Mouse (Mus musculus) stomach, embryonic 14.5 days (tissue): ENCODE measurements around the gene Astn1. TPM values are rescaled to one million over a fixed set of nuclear protein-coding genes. Genes with fewer than 3 reads are reported as not detected.

Experiments
- ATAC-seq: fragments of 200-750 bp; cut with Nextera tagmentation; 2 replicates; pipeline ENCODE4 v1.8.0; 2017; ENCODE audit warnings: low read depth, moderate TSS enrichment; ENCODE audit not compliant: insufficient number of reproducible peaks, insufficient read depth, low FRiP score
- H3K27ac ChIP-seq: fragments of 300-500 bp; sonication (generic); 2 replicates; pipeline ENCODE4 v1.5.1; 2014; ENCODE audit warnings: mild to moderate bottlenecking, low read length, moderate library complexity, mixed read lengths
- H3K27me3 ChIP-seq: fragments of 300-500 bp; sonication (generic); 2 replicates; pipeline ENCODE4 v1.6.1; 2014; ENCODE audit warnings: low read length, control low read depth, mixed read lengths; ENCODE audit not compliant: control insufficient read depth, insufficient read depth
- H3K36me3 ChIP-seq: fragments of 300-500 bp; sonication (generic); 2 replicates; pipeline ENCODE4 v1.6.1; 2014; ENCODE audit warnings: mild to moderate bottlenecking, control low read depth, low read length, moderate library complexity, mixed read lengths; ENCODE audit not compliant: control insufficient read depth, insufficient read depth
- H3K4me1 ChIP-seq: fragments of 300-500 bp; sonication (generic); 2 replicates; pipeline ENCODE4 v1.6.1; 2014; ENCODE audit warnings: low read length, control low read depth, mixed read lengths; ENCODE audit not compliant: control insufficient read depth, insufficient read depth
- H3K4me2 ChIP-seq: fragments of 300-500 bp; sonication (generic); replicated peaks from 2 replicates; pipeline ENCODE4 v1.6.1; 2014; ENCODE audit warnings: low read depth, low read length, control low read depth
- H3K4me3 ChIP-seq: fragments of 300-500 bp; sonication (generic); 2 replicates; pipeline ENCODE4 v1.5.1; 2014; ENCODE audit warnings: low read depth, low read length, control low read depth
- H3K9ac ChIP-seq: fragments of 300-500 bp; sonication (generic); replicated peaks from 2 replicates; pipeline ENCODE4 v1.6.1; 2014; ENCODE audit warnings: low read depth, mild to moderate bottlenecking, control low read depth, low read length, moderate library complexity, mixed read lengths
- H3K9me3 ChIP-seq: fragments of 300-500 bp; sonication (generic); 2 replicates; pipeline ENCODE4 v1.6.1; 2016; ENCODE audit warnings: low read depth, low read length, control low read depth; ENCODE audit not compliant: control insufficient read depth
- WGBS: fragments of 180-500 bp; shearing (Covaris S2); extraction: QIAGEN DNeasy Blood & Tissue Kit; methylation state at CpG from one replicate; pipeline ENCODE4 v1.1.7; 2014; 5-methylcytosine and 5-hydroxymethylcytosine counted together
- polyA plus RNA-seq: library from polyadenylated mRNA; unstranded; fragments of >200 nt; fragmentation: Nextera tagmentation; extraction: Ambion mirVana; gene quantifications from 2 replicates; pipeline ENCODE4 v1.2.1, GENCODE M21; 2014

Astn1 gene
- polyA plus RNA-seq, 1 experiment from 2014 or later, result 4.5 TPM

DNA sequence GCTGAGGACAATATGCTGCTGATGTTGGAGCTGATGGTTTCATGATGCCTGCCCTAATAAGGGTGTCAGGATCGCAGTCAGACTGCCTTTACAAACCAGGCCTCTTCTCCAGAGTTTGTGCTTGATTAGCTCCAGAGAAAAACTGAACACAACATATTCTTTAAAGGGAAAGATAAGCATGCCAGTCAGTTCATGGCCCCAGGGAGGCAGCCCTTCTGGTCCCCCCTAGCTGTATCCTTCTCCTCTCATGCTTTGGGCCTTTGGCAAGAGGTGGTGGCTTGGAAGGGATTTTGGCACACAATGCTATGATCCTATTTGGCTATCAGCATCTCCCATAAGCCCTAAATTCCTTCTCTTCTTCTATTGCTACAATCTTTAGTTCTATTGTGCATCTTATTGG is 128.1 kb downstream of the Astn1 start:
- Histone ChIP-seq H3K36me3 (no peaks in the 10 kb centered on the region), H3K9me3 (no peaks in the 10 kb centered on the region), H3K9ac (no peak overlapping the region), H3K4me1 (no peaks in the 10 kb centered on the region), H3K4me2 (no peak overlapping the region), H3K27ac (no peak overlapping the region), H3K27me3 (no peaks in the 10 kb centered on the region), H3K4me3 (no peak overlapping the region)
- no peak for ATAC-seq
- WGBS, result 70% methylated on average over 1 of the region's 1 CpGs

DNA sequence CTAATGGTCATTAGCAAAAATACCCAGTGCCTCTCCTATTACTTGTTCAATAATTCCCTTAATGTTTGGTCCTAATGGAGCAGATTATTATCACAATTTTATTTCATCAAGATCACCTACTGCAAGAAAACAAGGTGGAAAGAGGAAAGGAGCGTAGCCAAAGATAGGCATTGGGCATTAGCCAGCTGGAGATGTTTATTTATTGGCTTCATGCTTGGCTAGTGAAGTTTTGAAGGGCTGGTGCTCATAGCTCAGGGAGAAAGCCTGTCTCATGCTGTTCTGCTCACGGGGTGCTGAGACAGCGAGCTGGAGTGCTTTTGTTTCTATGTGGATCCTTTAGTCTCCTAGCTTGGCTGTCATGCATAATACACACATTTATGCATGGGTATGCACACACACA is 131.2 kb downstream of the Astn1 start:
- 78% methylated on average over 3 of the region's 3 CpGs for WGBS
- Histone ChIP-seq H3K27me3 (no peaks in the 10 kb centered on the region), H3K9ac (no peak overlapping the region), H3K4me3 (no peak overlapping the region), H3K4me2 (no peak overlapping the region), H3K27ac (no peak overlapping the region), H3K36me3 (no peaks in the 10 kb centered on the region), H3K9me3 (no peaks in the 10 kb centered on the region), H3K4me1 (no peaks in the 10 kb centered on the region)
- ATAC-seq, result no peak

DNA sequence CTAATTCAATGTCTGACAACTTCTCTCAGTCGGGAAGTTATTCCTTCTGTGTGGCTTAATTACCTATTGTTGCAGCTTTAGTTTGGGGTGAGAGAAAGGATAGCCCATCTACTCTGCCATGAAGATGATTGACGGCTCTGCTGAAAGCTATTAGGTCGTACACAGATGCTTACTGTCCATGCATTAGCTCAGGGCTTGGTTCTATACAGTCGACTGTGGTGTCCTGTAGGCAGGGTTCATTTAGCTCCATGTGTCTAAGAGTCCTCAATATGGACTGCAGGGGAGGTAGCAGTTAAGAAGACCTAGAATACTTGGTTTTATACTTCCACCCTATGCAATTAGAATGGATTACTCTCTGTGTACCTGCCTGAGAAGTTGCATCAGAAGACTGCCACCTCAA is 138.1 kb downstream of the Astn1 start:
- 41% methylated on average over 4 of the region's 4 CpGs for WGBS
- H3K9me3 ChIP-seq, result no peaks in the 10 kb centered on the region
- ATAC-seq, result no peak
- no peaks in the 10 kb centered on the region for H3K27me3 ChIP-seq
- H3K4me3 ChIP-seq, result no peak overlapping the region
- no peak overlapping the region for H3K27ac ChIP-seq
- no peak overlapping the region for H3K4me2 ChIP-seq
- no peak overlapping the region for H3K9ac ChIP-seq
- no peaks in the 10 kb centered on the region for H3K4me1 ChIP-seq
- no peaks in the 10 kb centered on the region for H3K36me3 ChIP-seq

DNA sequence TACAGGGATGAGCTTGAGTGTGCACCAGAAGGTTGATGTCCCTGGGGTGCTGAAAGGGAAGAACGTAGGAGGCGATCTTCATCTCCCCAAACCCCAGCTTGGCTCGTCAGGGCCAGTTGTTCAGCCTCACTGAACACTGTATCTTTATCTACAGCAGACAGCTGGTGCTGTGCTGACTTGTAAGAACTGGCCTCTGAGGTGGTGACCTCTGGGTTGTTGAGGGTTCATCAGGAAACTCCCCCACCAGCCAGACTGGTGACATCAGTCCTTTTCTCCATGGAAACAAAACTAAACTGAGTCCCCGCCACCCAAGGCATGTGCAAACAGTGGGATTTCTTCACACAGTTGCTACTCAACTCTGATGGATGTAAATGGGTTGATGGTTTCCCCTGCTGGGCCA is 138.9 kb downstream of the Astn1 start:
- Histone ChIP-seq H3K9ac (no peak overlapping the region), H3K9me3 (no peaks in the 10 kb centered on the region), H3K27me3 (no peaks in the 10 kb centered on the region), H3K4me3 (no peak overlapping the region), H3K4me1 (no peaks in the 10 kb centered on the region), H3K36me3 (no peaks in the 10 kb centered on the region), H3K27ac (no peak overlapping the region), H3K4me2 (no peak overlapping the region)
- ATAC-seq, result no peak
- WGBS, result 45% methylated on average over 4 of the region's 4 CpGs

DNA sequence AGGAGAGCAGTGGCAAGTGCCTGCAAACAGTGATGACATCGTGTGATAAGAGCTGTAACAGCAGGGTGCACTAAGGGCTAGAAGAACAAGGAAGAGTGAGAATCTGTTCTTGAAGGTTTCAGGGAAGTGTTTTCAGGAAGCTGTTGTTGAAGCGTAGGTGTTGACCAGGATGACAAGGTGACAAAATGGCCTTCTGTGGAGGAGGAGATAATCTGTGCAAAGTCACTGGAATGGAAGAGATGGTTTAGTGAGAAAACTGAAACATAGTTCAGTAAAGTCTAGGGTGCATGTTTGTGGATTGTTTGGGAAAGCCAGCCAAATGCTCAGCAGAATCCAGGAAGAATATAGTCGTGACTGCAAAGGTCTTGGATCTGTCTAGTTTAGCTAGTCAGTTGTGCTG is 145.5 kb downstream of the Astn1 start:
- H3K4me1 ChIP-seq, result no peaks in the 10 kb centered on the region
- H3K9me3 ChIP-seq, result no peaks in the 10 kb centered on the region
- no peak overlapping the region for H3K4me3 ChIP-seq
- WGBS, result 46% methylated on average over 3 of the region's 3 CpGs
- H3K27me3 ChIP-seq, result no peaks in the 10 kb centered on the region
- H3K36me3 ChIP-seq, result no peaks in the 10 kb centered on the region
- no peak overlapping the region for H3K4me2 ChIP-seq
- no peak overlapping the region for H3K9ac ChIP-seq
- no peak for ATAC-seq
- no peak overlapping the region for H3K27ac ChIP-seq

DNA sequence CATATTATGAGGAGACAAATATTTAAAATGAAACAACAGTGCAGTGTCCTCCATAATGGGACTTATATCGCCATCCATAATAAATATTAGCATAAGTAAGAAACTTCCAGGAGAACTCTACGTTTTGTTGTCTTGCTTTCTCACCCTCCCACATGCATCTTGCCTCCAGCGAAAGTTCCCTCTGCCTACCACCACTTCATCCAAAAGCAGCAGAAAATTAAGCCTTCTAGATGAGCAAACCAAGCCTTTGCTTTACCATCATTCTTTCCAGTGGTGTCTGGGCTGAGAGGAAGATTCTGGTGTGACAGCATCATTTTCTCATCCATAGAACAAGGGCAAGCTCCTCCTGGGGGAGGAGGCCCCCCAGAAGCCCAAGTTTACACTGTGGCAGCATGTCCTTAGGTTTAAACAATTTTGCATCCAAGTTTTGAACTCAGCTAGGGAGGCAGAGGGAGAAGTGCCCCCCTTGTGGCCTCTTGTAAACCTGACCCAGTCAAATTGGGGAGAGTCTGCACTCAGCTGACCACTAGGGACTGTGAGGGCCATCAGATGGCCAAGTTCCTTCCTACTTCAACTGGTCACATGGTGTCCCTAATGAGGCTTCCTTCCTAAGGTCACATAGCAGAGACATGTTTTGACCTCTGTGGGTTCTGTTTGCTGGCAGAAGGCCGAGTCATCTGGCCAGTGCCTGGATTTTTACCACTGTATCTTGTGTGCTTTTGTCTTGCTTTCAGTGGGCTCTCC is 147.2 kb downstream of the Astn1 start:
- H3K4me2 ChIP-seq, result no peak overlapping the region

DNA sequence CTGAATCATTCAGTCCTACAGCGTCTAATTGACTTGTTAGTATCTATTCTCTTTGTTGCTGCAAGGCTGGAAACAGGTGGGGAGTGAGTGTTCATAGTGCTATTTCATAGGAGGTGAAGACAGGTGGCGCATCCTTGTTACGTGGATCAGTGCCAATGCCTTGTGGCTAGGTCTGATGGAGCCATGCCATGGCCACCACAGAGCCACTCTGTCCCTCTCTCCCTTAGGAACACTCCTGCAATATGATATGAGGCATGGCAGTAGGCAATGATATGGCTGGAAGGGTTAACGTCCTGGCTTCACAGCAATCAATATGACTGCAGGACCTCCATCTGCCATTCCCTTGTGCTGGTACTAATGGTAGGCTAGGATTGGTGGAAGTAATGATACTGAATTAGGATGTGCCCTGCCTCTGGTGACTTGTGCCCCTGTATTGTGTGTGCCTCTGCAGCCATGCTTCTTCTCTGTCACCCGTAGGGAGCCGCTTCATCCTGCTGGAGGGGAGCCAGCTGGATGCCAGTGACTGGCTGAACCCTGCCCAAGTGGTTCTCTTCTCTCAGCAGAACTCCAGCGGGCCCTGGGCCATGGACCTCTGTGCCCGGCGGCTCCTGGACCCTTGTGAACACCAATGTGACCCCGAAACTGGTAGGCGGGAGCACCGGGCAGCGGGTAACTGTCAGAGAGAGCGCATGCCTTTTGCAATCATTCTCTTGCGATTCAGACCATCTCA is 148.6 kb downstream of the Astn1 start:
- no peaks in the 10 kb centered on the region for H3K27me3 ChIP-seq
- H3K36me3 ChIP-seq, result no peaks in the 10 kb centered on the region
- 91% methylated on average over 15 of the region's 15 CpGs for WGBS
- H3K4me1 ChIP-seq, result no peaks in the 10 kb centered on the region
- H3K4me2 ChIP-seq, result no peak overlapping the region
- H3K27ac ChIP-seq, result no peak overlapping the region
- no peak overlapping the region for H3K4me3 ChIP-seq
- H3K9me3 ChIP-seq, result no peaks in the 10 kb centered on the region
- no peak overlapping the region for H3K9ac ChIP-seq
- peak; percentile 60 for ATAC-seq

More for the DNA sequence above, 147.2 kb downstream of the Astn1 start:
- no peak for ATAC-seq
- Histone ChIP-seq H3K27me3 (no peaks in the 10 kb centered on the region), H3K4me1 (no peaks in the 10 kb centered on the region), H3K27ac (no peak overlapping the region), H3K36me3 (no peaks in the 10 kb centered on the region), H3K4me3 (no peak overlapping the region), H3K9ac (no peak overlapping the region), H3K9me3 (no peaks in the 10 kb centered on the region)
- WGBS, result 72% methylated on average over 4 of the region's 4 CpGs

DNA sequence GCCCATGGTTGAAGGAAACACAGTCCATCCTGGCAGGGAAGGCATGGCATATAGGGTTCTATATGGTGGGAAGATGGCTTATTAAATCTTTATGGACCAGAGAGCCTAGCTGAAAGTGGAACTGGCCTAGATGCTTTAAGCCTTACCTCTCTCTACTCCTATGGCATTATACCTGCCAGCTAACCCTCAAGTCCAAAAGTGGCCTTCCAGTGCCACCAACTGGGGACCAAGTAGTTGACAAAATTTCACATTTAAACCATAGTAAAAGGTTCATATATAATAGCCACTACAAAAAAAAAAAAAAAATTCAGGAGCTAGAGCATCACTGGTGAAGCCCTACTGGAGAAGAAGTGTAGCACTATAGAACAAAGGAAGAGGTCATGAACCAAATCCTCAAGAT is 150.0 kb downstream of the Astn1 start:
- H3K36me3 ChIP-seq, result no peaks in the 10 kb centered on the region
- no peaks in the 10 kb centered on the region for H3K9me3 ChIP-seq
- H3K27me3 ChIP-seq, result no peaks in the 10 kb centered on the region
- no peak overlapping the region for H3K27ac ChIP-seq
- H3K9ac ChIP-seq, result no peak overlapping the region
- H3K4me3 ChIP-seq, result no peak overlapping the region
- H3K4me1 ChIP-seq, result no peaks in the 10 kb centered on the region
- no peak for ATAC-seq
- no peak overlapping the region for H3K4me2 ChIP-seq
